Mouse (Mus musculus): ENCODE results near the gene Hist1h1e. TPM values are rescaled to one million over a fixed set of nuclear protein-coding genes. Genes with fewer than 3 reads are reported as not detected.
"Not testable (repeated sequence)": the region's sequence is repeated elsewhere in the genome, so short reads cannot be mapped to it uniquely, and the experiment has no call there.

Gene Hist1h1e
- polyA plus RNA-seq, 1 experiment from 2014 or later: 18.7 TPM

- peak overlapping the region; percentile 84 for H3K27ac ChIP-seq (ENCODE audit: low read length)
- H3K4me1 ChIP-seq (ENCODE audit: control insufficient read depth, insufficient read depth, low read length): peaks cover 12% of the 10 kb centered on the region; the same call in 1 of the 2 replicates
- no peaks in the 10 kb centered on the region for H3K36me3 ChIP-seq (ENCODE audit: control insufficient read depth, insufficient read depth, low read length)
- H3K9ac ChIP-seq (replicated peaks; ENCODE audit: low read depth, low read length): peak overlapping the region; percentile 69
- WGBS: 33% methylated on average over 6 of the region's 6 CpGs
- no peaks in the 10 kb centered on the region for H3K27me3 ChIP-seq (ENCODE audit: control insufficient read depth, insufficient read depth, low read length)
- H3K4me2 ChIP-seq (replicated peaks; ENCODE audit: low read depth, low read length): peak overlapping the region; percentile 60
- H3K4me3 ChIP-seq (ENCODE audit: low read depth, low read length): peak overlapping the region; percentile 42
- ATAC-seq (ENCODE audit: insufficient number of reproducible peaks, insufficient read depth, low FRiP score, low read depth): no peak
- H3K9me3 ChIP-seq (ENCODE audit: control insufficient read depth, low read depth, low read length): no peaks in the 10 kb centered on the region
These were observed 45.3 kb downstream of the Hist1h1e start for GRCm38 (mm10) chr13:23576906-23577639.

GRCm38 (mm10) chr13:23576351-23576881 lies 45.9 kb downstream of the Hist1h1e start:
- Histone ChIP-seq H3K4me2 (replicated peaks; ENCODE audit: low read depth, low read length) (peak overlapping the region; percentile 60), H3K4me1 (ENCODE audit: control insufficient read depth, insufficient read depth, low read length) (peaks cover 10% of the 10 kb centered on the region; the same call in 1 of the 2 replicates), H3K27ac (ENCODE audit: low read length) (peak overlapping the region; percentile 84), H3K36me3 (ENCODE audit: control insufficient read depth, insufficient read depth, low read length) (no peaks in the 10 kb centered on the region), H3K9me3 (ENCODE audit: control insufficient read depth, low read depth, low read length) (no peaks in the 10 kb centered on the region), H3K4me3 (ENCODE audit: low read depth, low read length) (peak overlapping the region; percentile 42), H3K27me3 (ENCODE audit: control insufficient read depth, insufficient read depth, low read length) (no peaks in the 10 kb centered on the region), H3K9ac (replicated peaks; ENCODE audit: low read depth, low read length) (peak overlapping the region; percentile 69)
- ATAC-seq (ENCODE audit: insufficient number of reproducible peaks, insufficient read depth, low FRiP score, low read depth): no peak
- WGBS: 4% methylated on average over 7 of the region's 7 CpGs

- peaks cover 10% of the 10 kb centered on the region; the same call in 1 of the 2 replicates for H3K4me1 ChIP-seq (ENCODE audit: control insufficient read depth, insufficient read depth, low read length)
- peak overlapping the region; percentile 69 for H3K9ac ChIP-seq (replicated peaks; ENCODE audit: low read depth, low read length)
- not testable (repeated sequence) for H3K36me3 ChIP-seq (ENCODE audit: control insufficient read depth, insufficient read depth, low read length); ATAC-seq (ENCODE audit: insufficient number of reproducible peaks, insufficient read depth, low FRiP score, low read depth); H3K27me3 ChIP-seq (ENCODE audit: control insufficient read depth, insufficient read depth, low read length); H3K9me3 ChIP-seq (ENCODE audit: control insufficient read depth, low read depth, low read length)
- peak overlapping the region; percentile 84 for H3K27ac ChIP-seq (ENCODE audit: low read length)
- H3K4me3 ChIP-seq (ENCODE audit: low read depth, low read length): peak overlapping the region; percentile 42
- WGBS: 1% methylated on average over 8 of the region's 40 CpGs
- peak overlapping the region; percentile 60 for H3K4me2 ChIP-seq (replicated peaks; ENCODE audit: low read depth, low read length)
These were observed 46.5 kb downstream of the Hist1h1e start for GRCm38 (mm10) chr13:23575864-23576313.

- H3K4me2 ChIP-seq (replicated peaks; ENCODE audit: low read depth, low read length): peak within 1 kb of the TSS; percentile 60
- H3K9me3 ChIP-seq (ENCODE audit: control insufficient read depth, low read depth, low read length): no peaks in the 10 kb centered on the region
- ATAC-seq (ENCODE audit: insufficient number of reproducible peaks, insufficient read depth, low FRiP score, low read depth): peak; percentile 66
- H3K4me1 ChIP-seq (ENCODE audit: control insufficient read depth, insufficient read depth, low read length): peaks cover 7% of the 10 kb centered on the region; the same call in 1 of the 2 replicates
- H3K4me3 ChIP-seq (ENCODE audit: low read depth, low read length): peak within 1 kb of the TSS; percentile 42
- H3K36me3 ChIP-seq (ENCODE audit: control insufficient read depth, insufficient read depth, low read length): no peaks in the 10 kb centered on the region
- H3K27me3 ChIP-seq (ENCODE audit: control insufficient read depth, insufficient read depth, low read length): no peaks in the 10 kb centered on the region
- H3K9ac ChIP-seq (replicated peaks; ENCODE audit: low read depth, low read length): peak within 1 kb of the TSS; percentile 69
- H3K27ac ChIP-seq (ENCODE audit: low read length): peak within 1 kb of the TSS; percentile 89
- WGBS: under 1% methylated on average over 18 of the region's 18 CpGs
These were observed 47.0 kb downstream of the Hist1h1e start, which contains the start of gene Hist1h3d for GRCm38 (mm10) chr13:23575271-23575851. Hist1h3d (plus strand) TSS chr13:23575763.

- not testable (repeated sequence) for H3K36me3 ChIP-seq (ENCODE audit: control insufficient read depth, insufficient read depth, low read length); H3K27me3 ChIP-seq (ENCODE audit: control insufficient read depth, insufficient read depth, low read length); ATAC-seq (ENCODE audit: insufficient number of reproducible peaks, insufficient read depth, low FRiP score, low read depth); H3K9me3 ChIP-seq (ENCODE audit: control insufficient read depth, low read depth, low read length); H3K4me1 ChIP-seq (ENCODE audit: control insufficient read depth, insufficient read depth, low read length)
- Histone ChIP-seq H3K9ac (replicated peaks; ENCODE audit: low read depth, low read length) (peak overlapping the region; percentile 42; the same call in 1 of the 2 replicates), H3K27ac (ENCODE audit: low read length) (peak overlapping the region; percentile 94), H3K4me2 (replicated peaks; ENCODE audit: low read depth, low read length) (peak overlapping the region; percentile 60), H3K4me3 (ENCODE audit: low read depth, low read length) (peak overlapping the region; percentile 42)
- WGBS: 0% methylated on average over 5 of the region's 39 CpGs
These were observed 47.7 kb downstream of the Hist1h1e start for GRCm38 (mm10) chr13:23574546-23575170.

GRCm38 (mm10) chr13:23573898-23574524 lies 48.3 kb downstream of the Hist1h1e start, which contains the start of the genes Hist1h2bf and Hist1h2ad:
Hist1h2bf (minus strand) TSS chr13:23574196.
Hist1h2ad (plus strand) TSS chr13:23574381.
- not testable (repeated sequence) for H3K9me3 ChIP-seq (ENCODE audit: control insufficient read depth, low read depth, low read length); H3K4me1 ChIP-seq (ENCODE audit: control insufficient read depth, insufficient read depth, low read length); H3K36me3 ChIP-seq (ENCODE audit: control insufficient read depth, insufficient read depth, low read length); H3K27me3 ChIP-seq (ENCODE audit: control insufficient read depth, insufficient read depth, low read length)
- H3K9ac ChIP-seq (replicated peaks; ENCODE audit: low read depth, low read length): peak within 1 kb of the TSS; percentile 42
- peak within 1 kb of the TSS; percentile 42 for H3K4me3 ChIP-seq (ENCODE audit: low read depth, low read length)
- peak within 1 kb of the TSS; percentile 94 for H3K27ac ChIP-seq (ENCODE audit: low read length)
- H3K4me2 ChIP-seq (replicated peaks; ENCODE audit: low read depth, low read length): peak within 1 kb of the TSS; percentile 60
- peak; percentile 92 for ATAC-seq (ENCODE audit: insufficient number of reproducible peaks, insufficient read depth, low FRiP score, low read depth)
- WGBS: under 1% methylated on average over 33 of the region's 42 CpGs

- not testable (repeated sequence) for H3K27me3 ChIP-seq (ENCODE audit: control insufficient read depth, insufficient read depth, low read length); H3K4me1 ChIP-seq (ENCODE audit: control insufficient read depth, insufficient read depth, low read length); ATAC-seq (ENCODE audit: insufficient number of reproducible peaks, insufficient read depth, low FRiP score, low read depth); H3K9me3 ChIP-seq (ENCODE audit: control insufficient read depth, low read depth, low read length); H3K36me3 ChIP-seq (ENCODE audit: control insufficient read depth, insufficient read depth, low read length)
- Histone ChIP-seq H3K4me2 (replicated peaks; ENCODE audit: low read depth, low read length) (peak overlapping the region; percentile 41), H3K4me3 (ENCODE audit: low read depth, low read length) (peak overlapping the region; percentile 27), H3K27ac (ENCODE audit: low read length) (peak overlapping the region; percentile 94), H3K9ac (replicated peaks; ENCODE audit: low read depth, low read length) (peak overlapping the region; percentile 22)
- 6% methylated on average over 18 of the region's 20 CpGs for WGBS
These were observed 49.1 kb downstream of the Hist1h1e start for GRCm38 (mm10) chr13:23573034-23573897.
